Mouse (Mus musculus): Measurements from ENCODE around the gene Rarres1.

GRCm38 (mm10) chr3:67557718-67558354 is 42.5 kb upstream of the Rarres1 start:
- TF ChIP-seq CTCF (IDR thresholded peaks at IDR 0.05; ENCODE audit: low read depth, low read length) = no peak
- no peak for TF ChIP-seq POLR2A (IDR thresholded peaks at IDR 0.05; ENCODE audit: borderline replicate concordance, low read depth, low read length)
